Mouse (Mus musculus): ENCODE measurements around the gene Zkscan2. TPM values are rescaled to one million over a fixed set of nuclear protein-coding genes. Genes with fewer than 3 reads are reported as not detected.

Zkscan2 gene
- polyA plus RNA-seq, 1 experiment from 2014 or later = 3.3 TPM

DNA sequence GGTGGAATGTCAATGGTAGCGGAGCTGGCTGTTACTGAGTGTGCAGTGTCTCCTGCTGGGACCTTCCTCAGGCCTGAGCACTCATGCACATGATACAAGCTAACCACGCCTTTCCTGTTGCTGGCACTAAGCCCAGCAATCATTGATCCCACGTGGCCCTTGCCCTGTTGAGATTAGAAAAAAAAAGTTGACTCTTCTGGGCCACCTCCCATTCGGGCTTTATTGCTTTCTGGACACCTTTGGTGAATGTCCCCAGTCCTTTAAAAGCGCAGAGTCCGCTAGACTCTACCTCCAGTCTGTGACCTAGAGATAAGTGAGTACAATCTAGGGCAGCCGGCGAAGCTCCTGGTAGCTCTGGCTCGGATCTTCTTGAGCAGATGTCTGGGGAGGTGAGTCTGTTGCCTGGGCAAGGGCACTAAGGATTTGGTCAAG lies 38.2 kb downstream of the Zkscan2 start, which contains the start of gene Aqp8:
Gene Aqp8 (plus strand): TSS at position 222 of the 432 bp plus-strand sequence.
- no peaks in the 10 kb centered on the region for H3K36me3 ChIP-seq
- H3K9ac ChIP-seq = no peak within 1 kb of the TSS
- no peak within 1 kb of the TSS for H3K27ac ChIP-seq
- peak; percentile 55; the same call in 1 of the 2 replicates for ATAC-seq (replicated peaks; ENCODE audit: low FRiP score)
- WGBS = 57% methylated on average over 9 of the region's 9 CpGs
- no peaks in the 10 kb centered on the region for H3K4me1 ChIP-seq
- no peak within 1 kb of the TSS for H3K4me3 ChIP-seq (replicated peaks)
- no peaks in the 10 kb centered on the region for H3K9me3 ChIP-seq (replicated peaks)
- H3K27me3 ChIP-seq = 0 out of 2 replicates have a peak, but pooled peaks cover 3% of the 10 kb centered on the region
- H3K4me2 ChIP-seq = no peak within 1 kb of the TSS

DNA sequence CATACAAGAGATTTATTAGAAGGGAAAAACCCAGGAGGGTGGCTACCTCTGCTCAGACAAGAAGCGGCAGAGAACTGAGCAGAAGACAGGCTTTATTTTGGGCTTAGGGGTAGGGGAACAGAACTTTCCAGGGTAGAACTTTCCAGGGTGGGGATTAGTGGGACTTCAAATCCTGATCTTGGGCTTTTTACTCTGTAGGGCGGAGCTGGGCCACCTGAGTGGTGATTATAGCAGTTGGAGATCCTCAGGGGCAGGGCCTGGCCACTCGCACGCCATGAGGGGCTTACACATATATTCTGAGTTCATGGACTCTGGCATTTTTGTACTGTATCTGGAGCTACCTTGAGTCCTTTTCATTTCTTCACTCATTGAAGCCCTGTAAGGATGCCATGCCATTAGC lies 38.9 kb downstream of the Zkscan2 start:
- ATAC-seq (replicated peaks; ENCODE audit: low FRiP score) = no peak
- Histone ChIP-seq H3K9ac (no peak overlapping the region), H3K4me2 (no peak overlapping the region), H3K4me1 (no peaks in the 10 kb centered on the region), H3K27me3 (0 out of 2 replicates have a peak, but pooled peaks cover 2% of the 10 kb centered on the region), H3K27ac (no peak overlapping the region), H3K9me3 (replicated peaks) (no peaks in the 10 kb centered on the region), H3K36me3 (no peaks in the 10 kb centered on the region), H3K4me3 (replicated peaks) (no peak overlapping the region)
- WGBS = 82% methylated on average over 4 of the region's 4 CpGs

DNA sequence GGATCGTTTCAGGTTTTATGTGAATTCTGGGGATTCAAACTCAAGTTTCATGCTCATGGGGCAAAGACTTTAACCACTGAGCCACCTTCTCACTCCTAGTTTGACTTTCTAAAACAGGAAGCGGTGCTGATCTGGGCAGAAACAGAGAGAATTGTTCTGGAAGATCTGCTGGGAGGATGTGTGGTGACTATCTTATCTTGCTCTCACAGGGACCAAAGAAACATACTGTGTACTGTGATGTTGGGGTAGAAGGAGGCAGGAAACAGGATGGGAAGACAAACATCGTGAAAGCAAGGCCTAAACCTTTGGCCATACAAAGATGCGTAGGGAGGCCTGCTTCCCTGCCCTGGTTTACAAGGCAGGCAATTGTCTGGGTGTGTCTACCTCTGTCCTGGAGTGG lies 41.0 kb downstream of the Zkscan2 start:
- Histone ChIP-seq H3K9ac (no peak overlapping the region), H3K27me3 (no peaks in the 10 kb centered on the region), H3K4me2 (no peak overlapping the region), H3K9me3 (replicated peaks) (no peaks in the 10 kb centered on the region), H3K4me3 (replicated peaks) (no peak overlapping the region), H3K36me3 (no peaks in the 10 kb centered on the region), H3K4me1 (no peaks in the 10 kb centered on the region), H3K27ac (no peak overlapping the region)
- ATAC-seq (replicated peaks; ENCODE audit: low FRiP score) = no peak
- 82% methylated on average over 4 of the region's 4 CpGs for WGBS

DNA sequence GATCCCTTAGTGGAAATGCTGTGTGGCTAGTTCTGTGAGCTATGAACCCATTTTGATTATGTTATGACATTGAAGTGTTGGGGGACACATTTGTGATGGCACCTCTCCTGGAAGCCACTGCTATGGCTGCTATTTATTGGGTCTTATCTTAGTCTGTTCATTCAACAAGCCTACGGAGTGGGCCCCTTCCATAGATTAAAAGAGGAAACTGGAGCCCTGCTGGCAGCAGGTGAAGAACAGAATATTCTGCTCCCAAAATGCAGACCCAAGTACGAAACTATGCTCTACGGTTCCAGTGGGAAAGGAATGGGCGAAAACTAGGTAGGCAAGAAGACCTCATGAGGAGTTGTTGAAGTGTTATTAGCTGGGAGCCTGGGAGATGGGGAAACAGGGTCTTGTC lies 41.9 kb downstream of the Zkscan2 start:
- no peak for ATAC-seq (replicated peaks; ENCODE audit: low FRiP score)
- Histone ChIP-seq H3K36me3 (no peaks in the 10 kb centered on the region), H3K4me1 (no peaks in the 10 kb centered on the region), H3K9me3 (replicated peaks) (no peaks in the 10 kb centered on the region), H3K27me3 (no peaks in the 10 kb centered on the region), H3K27ac (no peak overlapping the region), H3K9ac (no peak overlapping the region), H3K4me3 (replicated peaks) (no peak overlapping the region), H3K4me2 (no peak overlapping the region)
- WGBS = 91% methylated on average over 4 of the region's 4 CpGs

DNA sequence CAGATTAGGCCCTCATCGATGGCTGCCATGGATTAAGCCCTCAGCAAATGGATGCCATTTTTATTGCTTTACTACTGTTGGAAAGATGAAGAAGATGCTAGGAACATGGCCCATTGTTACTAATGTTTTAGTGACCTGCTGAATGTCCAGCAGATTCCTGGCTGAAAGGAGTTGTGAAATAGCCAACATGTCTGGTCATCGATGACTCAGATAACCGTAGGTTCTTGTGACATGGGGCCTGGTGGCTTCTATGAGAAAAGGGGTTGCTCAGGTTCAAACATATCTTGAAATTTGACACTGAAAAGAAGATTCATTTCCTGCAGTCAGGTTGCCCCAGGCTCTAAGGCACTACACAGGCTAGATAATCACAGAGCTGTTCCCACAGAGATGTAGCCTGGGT lies 45.2 kb downstream of the Zkscan2 start:
- 85% methylated on average over 3 of the region's 3 CpGs for WGBS
- no peak for ATAC-seq (replicated peaks; ENCODE audit: low FRiP score)
- H3K27ac ChIP-seq = no peak overlapping the region

DNA sequence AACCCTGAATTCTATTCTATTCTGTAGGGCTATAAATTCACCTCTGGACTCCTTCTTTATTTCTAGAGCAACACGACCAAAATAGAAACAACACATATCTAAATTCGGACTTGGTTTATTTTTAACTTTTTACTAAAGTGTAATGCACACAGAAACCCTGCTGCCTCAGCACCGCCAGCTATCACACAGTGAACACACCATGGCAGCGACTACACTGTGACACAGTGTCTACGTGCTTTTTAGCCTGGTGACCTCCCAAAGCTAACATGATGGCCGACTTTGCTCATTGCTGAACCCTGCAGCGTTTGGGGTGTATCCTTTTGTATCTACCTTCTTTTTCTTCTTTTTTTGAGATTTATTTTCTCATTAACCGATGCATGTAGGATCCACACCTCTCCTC lies 47.2 kb downstream of the Zkscan2 start:
- H3K4me3 ChIP-seq (replicated peaks) = no peak overlapping the region
- ATAC-seq (replicated peaks; ENCODE audit: low FRiP score) = no peak
- H3K27me3 ChIP-seq = no peaks in the 10 kb centered on the region
- H3K9me3 ChIP-seq (replicated peaks) = no peaks in the 10 kb centered on the region
- H3K36me3 ChIP-seq = no peaks in the 10 kb centered on the region
- no peak overlapping the region for H3K9ac ChIP-seq
- H3K27ac ChIP-seq = peak overlapping the region; percentile 27; the same call in 1 of the 2 replicates
- H3K4me1 ChIP-seq = 0 out of 2 replicates have a peak, but pooled peaks cover 3% of the 10 kb centered on the region
- H3K4me2 ChIP-seq = no peak overlapping the region
- whole genome bisulfite sequencing = 59% methylated on average over 8 of the region's 8 CpGs

More for the DNA sequence above, 45.2 kb downstream of the Zkscan2 start:
- 0 out of 2 replicates have a peak, but pooled peaks cover 3% of the 10 kb centered on the region for H3K4me1 ChIP-seq
- no peaks in the 10 kb centered on the region for H3K36me3 ChIP-seq
- H3K27me3 ChIP-seq = no peaks in the 10 kb centered on the region
- H3K4me3 ChIP-seq (replicated peaks) = no peak overlapping the region
- no peaks in the 10 kb centered on the region for H3K9me3 ChIP-seq (replicated peaks)
- H3K9ac ChIP-seq = no peak overlapping the region
- H3K4me2 ChIP-seq = no peak overlapping the region

DNA sequence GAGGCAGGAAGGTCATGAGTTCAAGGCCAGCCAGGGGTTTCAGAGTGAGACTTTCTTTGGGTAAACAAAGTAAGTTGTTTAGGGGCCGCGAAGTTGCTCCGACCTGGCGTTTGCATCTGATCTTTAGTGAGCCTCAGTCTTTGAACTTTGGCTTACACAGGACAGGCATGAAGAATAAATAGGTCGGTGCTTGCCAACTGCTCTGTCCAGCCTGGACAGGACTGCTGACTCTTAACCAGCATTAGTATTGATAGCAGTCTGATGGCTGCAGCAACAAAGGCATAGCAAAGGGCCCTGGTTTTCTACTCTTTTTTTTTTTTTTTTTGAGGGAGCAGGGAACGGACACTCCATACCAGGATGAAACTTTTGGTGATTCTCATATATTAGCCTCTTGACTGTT lies 47.7 kb downstream of the Zkscan2 start:
- 0 out of 2 replicates have a peak, but pooled peaks cover 3% of the 10 kb centered on the region for H3K4me1 ChIP-seq
- no peak overlapping the region for H3K4me3 ChIP-seq (replicated peaks)
- H3K9me3 ChIP-seq (replicated peaks) = no peaks in the 10 kb centered on the region
- H3K27ac ChIP-seq = peak overlapping the region; percentile 34; the same call in 1 of the 2 replicates
- no peak for ATAC-seq (replicated peaks; ENCODE audit: low FRiP score)
- no peak overlapping the region for H3K4me2 ChIP-seq
- 32% methylated on average over 6 of the region's 6 CpGs for WGBS
- no peak overlapping the region for H3K9ac ChIP-seq
- no peaks in the 10 kb centered on the region for H3K36me3 ChIP-seq
- H3K27me3 ChIP-seq = no peaks in the 10 kb centered on the region

DNA sequence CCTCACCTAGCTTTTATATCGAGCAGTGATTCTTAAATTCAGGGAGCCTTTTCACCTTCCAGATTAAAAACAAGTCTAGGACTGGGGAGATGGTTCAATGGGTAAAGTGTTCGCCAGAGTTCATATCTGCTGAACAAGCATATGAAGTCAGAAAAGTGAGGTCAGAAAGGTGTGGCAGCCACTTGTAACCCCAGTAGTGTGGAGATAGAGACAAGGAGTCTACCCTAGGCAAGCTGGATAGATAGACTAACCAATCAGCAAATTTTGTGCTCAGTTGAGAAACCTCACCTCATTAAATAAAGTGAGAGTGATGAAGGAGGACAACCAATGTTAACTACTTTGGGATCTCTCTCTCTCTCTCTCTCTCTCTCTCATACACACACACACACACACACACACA lies 49.7 kb downstream of the Zkscan2 start:
- H3K9me3 ChIP-seq (replicated peaks) = no peaks in the 10 kb centered on the region
- H3K27ac ChIP-seq = no peak overlapping the region
- H3K36me3 ChIP-seq = no peaks in the 10 kb centered on the region
- no peak overlapping the region for H3K4me2 ChIP-seq
- 89% methylated on average over 2 of the region's 2 CpGs for WGBS
- H3K4me3 ChIP-seq (replicated peaks) = no peak overlapping the region
- H3K9ac ChIP-seq = no peak overlapping the region
- 0 out of 2 replicates have a peak, but pooled peaks cover 3% of the 10 kb centered on the region for H3K4me1 ChIP-seq
- no peaks in the 10 kb centered on the region for H3K27me3 ChIP-seq
- ATAC-seq (replicated peaks; ENCODE audit: low FRiP score) = no peak

DNA sequence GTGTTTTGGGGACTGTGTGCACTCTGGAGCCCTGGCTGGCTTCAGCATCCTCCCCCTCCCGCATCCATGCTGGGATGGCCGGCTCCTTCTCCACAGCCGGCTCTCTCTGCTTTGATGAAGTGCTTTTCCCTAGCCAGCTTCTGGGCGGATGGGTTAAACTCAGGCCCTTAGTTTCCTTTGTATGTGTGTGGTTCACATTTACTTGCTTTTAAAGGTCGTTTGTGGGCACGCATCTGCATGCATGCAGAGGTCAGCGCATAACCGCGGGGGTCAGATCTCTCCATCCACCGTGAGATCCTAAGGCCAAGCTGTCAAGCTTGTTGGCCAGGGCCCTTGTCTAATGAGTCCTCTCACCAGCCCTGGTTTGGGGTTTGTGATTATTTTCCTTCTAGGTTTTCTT lies 50.6 kb downstream of the Zkscan2 start:
- WGBS = 59% methylated on average over 10 of the region's 10 CpGs
- no peaks in the 10 kb centered on the region for H3K36me3 ChIP-seq

DNA sequence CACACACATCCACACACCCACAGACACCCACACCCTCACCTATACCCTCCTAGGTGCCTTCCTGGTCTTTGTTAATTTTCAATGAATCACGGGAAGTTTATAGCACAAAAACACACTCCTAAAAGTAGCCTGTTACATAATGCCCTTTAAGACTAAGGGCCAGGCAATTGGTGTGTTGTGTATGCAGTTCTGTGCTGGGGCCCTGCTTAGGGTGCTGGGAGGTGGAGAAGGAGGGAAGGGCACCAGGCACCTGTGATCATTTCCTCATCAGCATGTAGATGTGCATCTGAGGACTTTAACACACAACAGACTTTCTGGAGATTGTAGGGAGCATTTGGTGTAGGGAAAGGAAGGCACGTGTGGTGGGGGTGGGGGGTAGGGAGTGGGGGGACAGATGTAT lies 51.5 kb downstream of the Zkscan2 start:
- Histone ChIP-seq H3K4me1 (0 out of 2 replicates have a peak, but pooled peaks cover 3% of the 10 kb centered on the region), H3K4me3 (replicated peaks) (no peak overlapping the region), H3K27ac (no peak overlapping the region), H3K27me3 (no peaks in the 10 kb centered on the region), H3K9me3 (replicated peaks) (no peaks in the 10 kb centered on the region), H3K9ac (no peak overlapping the region), H3K4me2 (no peak overlapping the region), H3K36me3 (no peaks in the 10 kb centered on the region)
- WGBS = 96% methylated on average over 2 of the region's 2 CpGs
- ATAC-seq (replicated peaks; ENCODE audit: low FRiP score) = no peak

More for the DNA sequence above, 50.6 kb downstream of the Zkscan2 start:
- no peaks in the 10 kb centered on the region for H3K9me3 ChIP-seq (replicated peaks)
- no peak overlapping the region for H3K4me2 ChIP-seq
- no peak overlapping the region for H3K4me3 ChIP-seq (replicated peaks)
- no peak overlapping the region for H3K27ac ChIP-seq
- 0 out of 2 replicates have a peak, but pooled peaks cover 3% of the 10 kb centered on the region for H3K4me1 ChIP-seq
- no peaks in the 10 kb centered on the region for H3K27me3 ChIP-seq
- no peak overlapping the region for H3K9ac ChIP-seq
- no peak for ATAC-seq (replicated peaks; ENCODE audit: low FRiP score)

DNA sequence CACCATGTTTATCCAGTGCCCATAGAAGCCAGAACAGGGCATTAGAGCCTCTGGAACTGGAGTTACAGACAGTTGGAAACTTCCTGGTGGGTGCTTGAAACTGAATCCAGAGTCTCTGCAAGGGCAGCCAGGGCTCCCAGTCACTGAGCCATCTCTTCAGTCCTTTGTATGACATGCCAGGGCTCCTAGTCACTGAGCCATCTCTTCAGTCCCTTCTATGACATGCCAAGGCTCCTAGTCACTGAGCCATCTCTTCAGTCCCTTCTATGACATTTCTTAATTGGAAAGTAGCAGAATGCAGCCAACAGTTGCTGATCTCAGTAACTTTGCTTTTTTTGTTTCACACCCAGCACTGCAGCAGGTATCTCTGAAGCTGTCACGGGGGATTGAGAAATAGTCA lies 58.2 kb downstream of the Zkscan2 start:
- no peak for ATAC-seq (replicated peaks; ENCODE audit: low FRiP score)
- Histone ChIP-seq H3K9ac (no peak overlapping the region), H3K9me3 (replicated peaks) (no peaks in the 10 kb centered on the region), H3K4me3 (replicated peaks) (no peak overlapping the region), H3K27me3 (no peaks in the 10 kb centered on the region), H3K4me1 (no peaks in the 10 kb centered on the region), H3K36me3 (no peaks in the 10 kb centered on the region), H3K27ac (no peak overlapping the region), H3K4me2 (no peak overlapping the region)
- 70% methylated on average over 1 of the region's 1 CpGs for WGBS

DNA sequence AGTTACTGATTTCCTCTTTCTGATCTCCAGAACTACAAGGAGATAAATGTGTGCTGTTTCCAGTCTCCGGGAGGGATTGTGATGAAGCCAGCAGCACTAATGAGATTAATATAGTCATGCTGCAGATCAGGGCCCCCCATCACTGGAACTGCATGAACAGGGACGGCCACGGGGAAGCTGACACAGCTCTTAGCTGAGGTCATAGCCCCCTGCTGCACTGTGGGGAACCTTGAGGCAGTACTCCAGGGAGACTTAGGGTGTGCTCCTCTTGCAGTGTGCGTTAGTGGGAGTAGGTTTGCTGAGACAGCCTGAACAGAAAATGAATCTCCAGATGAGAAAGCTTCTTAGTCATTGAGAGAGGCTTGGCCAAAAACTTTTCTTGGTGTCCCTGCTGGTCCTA lies 69.0 kb downstream of the Zkscan2 start:
- 71% methylated on average over 4 of the region's 4 CpGs for WGBS
- no peaks in the 10 kb centered on the region for H3K27me3 ChIP-seq
- no peak for ATAC-seq (replicated peaks; ENCODE audit: low FRiP score)

DNA sequence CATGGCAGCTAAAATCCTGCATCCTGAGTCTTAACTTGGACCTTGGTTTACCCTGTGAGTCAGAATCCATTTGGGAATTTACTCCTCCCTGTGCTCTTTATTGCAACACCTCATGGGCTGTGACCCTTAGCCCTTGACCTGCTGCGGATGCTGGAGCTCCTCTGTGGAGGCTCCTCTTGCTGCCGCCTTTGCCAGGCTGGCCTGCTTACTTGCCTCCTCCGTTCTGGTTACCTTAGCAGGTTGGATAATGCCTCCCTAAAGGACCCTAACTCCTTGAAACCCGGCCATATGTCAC lies 69.9 kb downstream of the Zkscan2 start:
- ATAC-seq (replicated peaks; ENCODE audit: low FRiP score) = no peak
- Histone ChIP-seq H3K4me3 (replicated peaks) (no peak overlapping the region), H3K4me1 (no peaks in the 10 kb centered on the region), H3K27me3 (no peaks in the 10 kb centered on the region), H3K9me3 (replicated peaks) (no peaks in the 10 kb centered on the region), H3K9ac (no peak overlapping the region), H3K36me3 (peaks cover 48% of the 10 kb centered on the region), H3K27ac (no peak overlapping the region), H3K4me2 (no peak overlapping the region)
- WGBS = 63% methylated on average over 4 of the region's 4 CpGs

More for the DNA sequence above, 69.0 kb downstream of the Zkscan2 start:
- no peak overlapping the region for H3K27ac ChIP-seq
- H3K9ac ChIP-seq = no peak overlapping the region
- H3K4me1 ChIP-seq = no peaks in the 10 kb centered on the region
- H3K4me2 ChIP-seq = no peak overlapping the region
- H3K9me3 ChIP-seq (replicated peaks) = no peaks in the 10 kb centered on the region
- no peak overlapping the region for H3K4me3 ChIP-seq (replicated peaks)
- H3K36me3 ChIP-seq = peaks cover 40% of the 10 kb centered on the region
